In the genomic region with DNA sequence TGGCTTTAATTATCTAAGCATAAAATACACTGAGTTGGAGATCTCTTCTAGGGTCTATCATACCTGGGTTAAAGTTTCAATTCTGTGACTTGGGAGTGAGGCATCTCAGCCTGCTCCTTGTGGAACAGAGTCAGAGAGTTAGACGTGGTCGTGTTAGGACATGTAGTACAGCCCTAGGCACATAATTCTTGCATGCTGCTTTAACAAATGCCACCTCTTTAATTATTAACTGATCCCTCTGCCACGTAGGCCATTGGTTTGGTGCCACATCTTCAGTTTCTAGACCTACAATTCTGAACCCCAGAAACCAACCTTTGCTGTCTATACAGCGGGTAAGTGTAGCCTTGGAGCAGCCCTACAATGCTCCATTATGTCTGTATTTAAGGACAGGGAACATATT, we compare ENCODE assay signal across 15 mouse cellular contexts.
"Had no signal": no experiment of that assay in that cellular context is flagged by ENCODE, and none has a peak within 500 bp of the region (broad histone marks: within the 10 kb centered on the region; RNA-seq: fewer than 3 reads in every experiment).

No protein-coding gene starts in this region.

- H3K4me1 ChIP-seq: limb, embryonic 12.5 days; megakaryocyte, embryonic 14.5 days; midbrain, embryonic 15.5 days had no signal

- H3K4me2 ChIP-seq: limb, embryonic 12.5 days; lung, embryonic 15.5 days; midbrain, embryonic 11.5 days; midbrain, embryonic 15.5 days; neural tube, embryonic 13.5 days had no signal

- DNase-seq: kidney, postnatal 4 days; liver; lung, postnatal 14 days; right cerebral cortex, postnatal 14 days; thymus, adult 2 months; thymus, postnatal 25 days had no signal

- H3K9ac ChIP-seq: limb, embryonic 12.5 days; lung, embryonic 15.5 days; midbrain, embryonic 15.5 days; neural tube, embryonic 13.5 days had no signal

- H3K4me3 ChIP-seq: layer of hippocampus, adult 2 months; limb, embryonic 12.5 days; lung, embryonic 15.5 days; megakaryocyte, embryonic 14.5 days; midbrain, embryonic 15.5 days; neural tube, embryonic 13.5 days had no signal

- H3K27me3 ChIP-seq: limb, embryonic 12.5 days; lung, embryonic 15.5 days; midbrain, embryonic 15.5 days; neural tube, embryonic 13.5 days had no signal

- ATAC-seq: hindbrain, postnatal 0 days; midbrain, embryonic 15.5 days had no signal

- H3K36me3 ChIP-seq: limb, embryonic 12.5 days; lung, embryonic 15.5 days; midbrain, embryonic 15.5 days; neural tube, embryonic 13.5 days had no signal

- H3K27ac ChIP-seq: hindbrain, postnatal 0 days; layer of hippocampus, adult 2 months; limb, embryonic 12.5 days; lung, embryonic 15.5 days; macrophage; midbrain, embryonic 15.5 days; neural tube, embryonic 13.5 days had no signal

- H3K9me3 ChIP-seq: limb, embryonic 12.5 days; lung, embryonic 15.5 days; midbrain, embryonic 15.5 days; neural tube, embryonic 13.5 days had no signal
